Mouse (Mus musculus) layer of hippocampus, postnatal 25 days (tissue): Measurements from ENCODE around the gene C530008M17Rik. TPM values are rescaled to one million over a fixed set of nuclear protein-coding genes. Genes with fewer than 3 reads are reported as not detected.

Source experiments
- DNase-seq, 2 experiments: peaks; one replicate each; pipeline ENCODE4 v3.0.0; 2022; ENCODE audit warnings: mixed read lengths in 2 of 2, low spot score in 1 of 2; ENCODE audit errors: extremely low spot score in 1 of 2
- total RNA-seq, 2 experiments: library from RNA; stranded (reverse); gene quantifications; 2 replicates each; pipeline ENCODE4 v1.2.3; 2021

The C530008M17Rik gene
- total RNA-seq, 2 experiments from 2014 or later, result 86.4 to 94.5 TPM

- no peak for DNase-seq
These were observed 8.6 kb downstream of the C530008M17Rik start for GRCm38 (mm10) chr5:76664936-76665335.

- no peak for DNase-seq
These were observed 9.1 kb downstream of the C530008M17Rik start for GRCm38 (mm10) chr5:76665421-76665820.

- DNase-seq, result no peak
These were observed 9.9 kb downstream of the C530008M17Rik start for GRCm38 (mm10) chr5:76666026-76666756.

- no peak for DNase-seq
These were observed 11.8 kb downstream of the C530008M17Rik start for GRCm38 (mm10) chr5:76668118-76668517.

- DNase-seq, result no peak
These were observed 12.2 kb downstream of the C530008M17Rik start for GRCm38 (mm10) chr5:76668547-76668946.

DNA sequence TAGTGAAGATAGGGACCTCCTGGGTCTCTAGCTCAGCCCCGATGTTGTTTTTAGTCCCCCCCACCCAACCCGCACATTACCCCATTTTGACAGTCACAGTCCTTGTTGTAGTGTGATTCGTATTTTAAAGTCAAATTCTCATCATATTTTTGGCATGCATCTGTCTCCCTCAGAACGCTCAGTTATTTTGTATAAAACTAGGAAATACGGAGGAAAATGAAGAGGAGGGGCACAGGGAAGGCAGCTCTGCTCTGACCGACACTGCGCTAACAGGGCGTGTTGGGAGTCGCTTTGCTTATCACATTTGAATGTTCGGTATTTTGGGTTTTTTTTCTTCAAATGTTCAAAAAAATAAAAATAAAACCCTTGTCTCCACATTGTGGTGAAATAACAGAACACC, 13.9 kb downstream of the C530008M17Rik start:
- no peak for DNase-seq

- DNase-seq, result no peak
These were observed 17.8 kb downstream of the C530008M17Rik start for GRCm38 (mm10) chr5:76674022-76674653.

GRCm38 (mm10) chr5:76675369-76675768, 19.1 kb downstream of the C530008M17Rik start:
- no peak for DNase-seq

DNA sequence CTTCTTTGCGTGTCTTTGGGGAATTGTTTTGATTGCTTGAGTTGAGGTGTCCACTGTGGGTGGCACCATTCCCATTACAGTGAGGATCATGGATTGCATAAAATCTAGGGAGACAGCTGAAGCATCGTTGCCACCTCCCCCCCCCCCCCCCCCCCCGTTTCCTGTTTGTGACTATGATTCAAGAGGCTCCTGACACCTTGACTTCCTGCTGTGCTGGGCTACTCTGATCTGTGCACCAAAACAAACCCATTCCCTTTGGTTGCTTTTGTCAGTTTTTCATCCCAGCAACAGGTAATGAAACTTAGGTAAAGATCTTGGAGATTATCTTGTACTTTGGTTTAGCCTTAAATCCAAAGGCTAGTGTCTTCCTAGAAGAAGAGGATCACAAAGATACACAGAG, 24.6 kb downstream of the C530008M17Rik start:
- no peak for DNase-seq

GRCm38 (mm10) chr5:76681895-76682656, 25.8 kb downstream of the C530008M17Rik start:
- DNase-seq, result no peak

GRCm38 (mm10) chr5:76683455-76683854, 27.1 kb downstream of the C530008M17Rik start:
- DNase-seq, result no peak

DNA sequence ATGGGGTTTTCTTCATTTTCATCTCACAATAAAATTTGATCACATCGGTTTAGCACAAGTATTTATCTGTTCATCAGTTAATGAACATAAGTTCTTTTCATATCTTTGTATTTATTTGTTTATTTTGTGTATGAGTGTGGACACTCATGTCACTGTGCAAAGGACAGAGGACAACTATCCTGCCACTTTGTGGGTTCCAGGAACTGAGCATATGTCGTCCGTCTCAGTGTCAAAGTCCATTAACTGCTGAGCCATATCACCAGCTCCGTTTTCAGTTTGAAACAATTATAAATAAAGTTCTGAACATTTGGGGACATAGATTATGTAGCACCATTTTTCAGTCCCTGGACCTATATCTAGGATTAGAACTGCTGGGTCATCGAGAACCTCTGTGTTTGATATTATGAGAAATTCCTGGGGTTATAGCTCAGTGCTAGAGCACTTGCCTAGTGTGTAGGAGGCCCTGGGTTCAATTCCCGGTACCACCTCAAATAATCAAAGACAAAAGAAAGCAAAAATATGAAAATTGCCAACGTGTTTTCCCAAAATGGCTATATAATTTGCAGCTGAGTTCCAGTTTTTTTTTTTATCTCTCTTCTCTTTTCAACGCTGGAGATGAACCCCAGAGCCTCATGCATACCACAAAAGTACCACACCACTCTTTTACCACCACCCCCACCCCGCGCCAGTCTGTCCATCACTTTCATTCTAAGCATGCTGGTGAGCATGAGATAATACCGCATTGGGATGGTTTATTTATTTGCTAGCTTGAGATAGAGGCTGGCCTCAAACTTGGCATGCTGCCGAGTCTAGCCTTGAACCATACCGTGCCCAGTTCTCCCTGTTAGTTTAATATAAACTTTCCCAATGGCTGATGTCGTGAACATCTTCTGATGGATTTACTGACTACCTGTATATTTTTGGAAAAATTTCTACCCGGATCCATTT, 28.6 kb downstream of the C530008M17Rik start:
- no peak for DNase-seq

DNA sequence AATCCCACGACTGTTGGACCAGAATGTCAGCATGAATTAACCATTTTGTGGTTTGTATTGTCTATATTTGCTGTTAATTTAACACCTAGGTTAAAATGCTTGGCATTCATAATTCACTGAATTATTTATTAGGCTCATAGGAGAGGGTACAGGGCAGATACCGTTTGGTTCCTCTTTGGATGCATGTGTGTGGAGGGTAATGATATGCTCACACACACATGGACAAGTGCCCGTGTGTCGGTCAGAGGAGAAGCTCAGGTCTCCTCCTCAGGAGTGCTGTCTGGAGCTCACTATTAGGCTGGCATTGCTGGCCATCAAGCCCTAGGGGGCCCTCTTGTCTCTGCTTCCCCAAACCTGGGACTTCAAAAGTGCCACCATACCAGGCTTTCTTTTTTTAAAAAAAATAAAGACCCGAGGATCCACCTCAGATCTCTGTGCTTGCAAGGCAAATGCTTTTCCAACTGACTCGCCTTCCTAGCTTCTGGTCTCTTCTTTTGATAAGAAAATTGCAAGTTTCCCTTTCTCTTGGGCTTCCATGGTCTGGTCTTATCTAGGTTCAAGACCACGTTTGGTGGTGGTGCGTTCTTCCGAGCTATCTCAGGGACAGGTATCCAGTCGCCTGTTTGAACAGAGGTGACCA, 31.8 kb downstream of the C530008M17Rik start:
- no peak for DNase-seq

GRCm38 (mm10) chr5:76688643-76689042, 32.3 kb downstream of the C530008M17Rik start:
- no peak for DNase-seq

DNA sequence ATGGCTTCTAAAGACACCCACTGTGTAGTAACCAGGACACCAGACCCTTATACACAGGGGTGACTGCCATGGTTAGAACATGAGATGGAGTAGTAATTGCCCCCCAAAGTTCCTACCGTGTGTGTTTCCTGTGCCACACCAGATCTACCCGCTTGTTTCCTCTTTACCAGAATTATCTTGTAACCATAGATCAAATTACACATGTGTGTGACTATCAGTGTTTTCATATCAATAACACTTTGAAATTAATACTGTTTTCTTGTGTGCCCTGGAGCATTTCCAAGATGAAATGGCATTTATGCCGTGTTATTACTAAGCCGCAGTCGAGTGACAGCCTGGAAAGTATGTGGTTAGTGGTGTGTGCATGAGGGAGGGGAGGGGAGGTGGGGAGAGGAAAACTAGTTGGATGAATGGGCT, 33.9 kb downstream of the C530008M17Rik start:
- DNase-seq, result no peak

- DNase-seq, result no peak
These were observed 34.9 kb downstream of the C530008M17Rik start for GRCm38 (mm10) chr5:76691251-76691650.

GRCm38 (mm10) chr5:76691706-76692424, 35.6 kb downstream of the C530008M17Rik start:
- DNase-seq, result no peak

DNA sequence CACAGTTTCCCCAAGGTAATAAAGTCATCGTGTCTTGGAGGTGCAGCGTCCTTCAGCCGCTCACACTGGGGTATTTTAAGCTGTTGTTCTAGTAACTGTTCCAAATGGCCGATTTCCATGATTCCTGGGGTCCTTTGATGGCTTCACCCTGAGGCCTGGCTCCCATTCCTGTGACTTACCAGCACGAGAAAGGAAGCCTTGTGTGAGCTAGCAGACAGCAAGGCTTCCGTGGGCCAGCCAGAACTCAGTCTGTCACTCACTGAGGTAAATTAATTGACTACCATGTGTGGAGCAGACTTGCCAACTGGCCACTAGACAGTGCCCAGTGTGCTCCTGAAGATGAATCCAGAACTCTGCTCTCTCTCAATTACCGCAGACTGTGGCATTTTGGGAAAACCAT, 41.2 kb downstream of the C530008M17Rik start:
- DNase-seq, result no peak

DNA sequence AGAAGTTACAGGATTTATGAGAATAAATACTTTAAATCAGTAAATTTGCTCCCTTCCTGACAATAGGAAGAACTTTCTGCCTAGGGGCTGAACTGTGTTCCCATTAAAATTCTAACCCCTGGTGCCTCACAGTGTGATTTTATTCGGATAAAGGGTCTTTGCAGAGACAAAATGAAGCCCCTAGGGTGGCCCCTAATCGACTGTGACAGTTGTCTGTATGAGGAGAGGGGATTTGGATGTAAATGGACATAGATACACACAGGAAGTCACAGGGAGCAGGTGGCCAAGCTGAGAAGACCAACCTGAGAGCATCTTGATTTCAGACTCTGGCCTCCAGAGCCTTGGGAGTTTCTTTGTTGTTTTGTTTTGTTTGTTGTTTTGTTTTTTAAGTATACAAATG, 41.9 kb downstream of the C530008M17Rik start:
- DNase-seq, result no peak
